Mouse (Mus musculus) heart, embryonic 11.5 days (tissue): ENCODE data around the gene Asap3. TPM values are rescaled to one million over a fixed set of nuclear protein-coding genes. Genes with fewer than 3 reads are reported as not detected.

Experiments used
- ATAC-seq: fragments of 200-750 bp; cut with Nextera tagmentation; replicated peaks from 2 replicates; pipeline ENCODE4 v1.8.0; 2017; ENCODE audit warnings: moderate library complexity; ENCODE audit not compliant: insufficient number of reproducible peaks, low FRiP score, low TSS enrichment
- H3K27ac ChIP-seq: fragments of 300-500 bp; sonication (generic); 2 replicates; pipeline ENCODE4 v1.5.1; 2014; ENCODE audit warnings: mild to moderate bottlenecking, low read depth, low read length
- H3K27me3 ChIP-seq: fragments of 300-500 bp; sonication (generic); 2 replicates; pipeline ENCODE4 v1.6.1; 2014; ENCODE audit warnings: mild to moderate bottlenecking, low read length, mixed read lengths; ENCODE audit not compliant: control insufficient read depth, insufficient read depth
- H3K36me3 ChIP-seq: fragments of 300-500 bp; sonication (generic); 2 replicates; pipeline ENCODE4 v1.6.1; 2014; ENCODE audit warnings: mild to moderate bottlenecking, low read length, moderate library complexity, mixed read lengths; ENCODE audit not compliant: control insufficient read depth, insufficient read depth
- H3K4me1 ChIP-seq: fragments of 300-500 bp; sonication (generic); 2 replicates; pipeline ENCODE4 v1.6.1; 2014; ENCODE audit warnings: low read length; ENCODE audit not compliant: control insufficient read depth, insufficient read depth
- H3K4me2 ChIP-seq: fragments of 300-500 bp; sonication (generic); 2 replicates; pipeline ENCODE4 v1.6.1; 2014; ENCODE audit warnings: mild to moderate bottlenecking, moderate library complexity
- H3K4me3 ChIP-seq: fragments of 300-500 bp; sonication (generic); 2 replicates; pipeline ENCODE4 v1.5.1; 2014; ENCODE audit warnings: low read depth, low read length
- H3K9ac ChIP-seq: fragments of 300-500 bp; sonication (generic); 2 replicates; pipeline ENCODE4 v1.6.1; 2014; ENCODE audit warnings: mild to moderate bottlenecking, low read depth, low read length, moderate library complexity
- H3K9me3 ChIP-seq: fragments of 300-500 bp; sonication (generic); replicated peaks from 2 replicates; pipeline ENCODE4 v1.6.1; 2016; ENCODE audit warnings: low read length; ENCODE audit not compliant: control insufficient read depth
- WGBS: fragments of 180-500 bp; shearing (Covaris S2); extraction: QIAGEN DNeasy Blood & Tissue Kit; methylation state at CpG from one replicate; pipeline ENCODE4 v1.1.7; 2014; ENCODE audit not compliant: insufficient replicate concordance; 5-methylcytosine and 5-hydroxymethylcytosine counted together
- polyA plus RNA-seq: library from polyadenylated mRNA; unstranded; fragments of >200 nt; fragmentation: Nextera tagmentation; extraction: Ambion mirVana; gene quantifications from 2 replicates; pipeline ENCODE4 v1.2.1, GENCODE M21; 2014

The Asap3 gene
- polyA plus RNA-seq, 1 experiment from 2014 or later, result 2.1 TPM

DNA sequence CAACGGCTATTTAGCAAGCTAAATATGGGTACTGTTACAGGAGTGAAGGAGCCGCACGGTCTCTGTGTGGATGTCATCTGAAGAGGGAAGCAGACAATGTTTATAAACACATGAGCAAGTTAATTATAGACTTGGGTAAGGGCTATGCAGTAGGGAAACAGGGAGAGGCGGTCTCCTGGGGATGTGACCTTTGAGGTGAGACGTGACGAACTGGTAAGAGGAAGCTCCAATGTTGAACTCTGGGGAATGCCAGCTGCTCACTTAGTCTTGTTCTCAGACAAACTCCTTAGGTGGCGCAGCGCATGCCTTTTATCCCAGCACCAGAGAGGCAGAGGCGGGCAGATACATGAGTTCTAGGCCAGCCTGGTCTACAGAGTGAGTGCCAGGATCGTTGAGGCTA is 55.7 kb downstream of the Asap3 start:
- no peak for ATAC-seq
- peaks cover 5% of the 10 kb centered on the region; the same call in 1 of the 2 replicates for H3K4me1 ChIP-seq
- no peak overlapping the region for H3K9ac ChIP-seq
- no peak overlapping the region for H3K4me2 ChIP-seq
- no peak overlapping the region for H3K4me3 ChIP-seq
- H3K36me3 ChIP-seq, result no peaks in the 10 kb centered on the region
- WGBS, result 60% methylated on average over 10 of the region's 10 CpGs
- no peaks in the 10 kb centered on the region for H3K27me3 ChIP-seq
- H3K9me3 ChIP-seq, result no peaks in the 10 kb centered on the region
- no peak overlapping the region for H3K27ac ChIP-seq

- ATAC-seq, result no peak
- Histone ChIP-seq H3K4me1 (peaks cover 5% of the 10 kb centered on the region; the same call in 1 of the 2 replicates), H3K27me3 (no peaks in the 10 kb centered on the region), H3K27ac (no peak overlapping the region), H3K9me3 (no peaks in the 10 kb centered on the region), H3K4me3 (no peak overlapping the region), H3K9ac (no peak overlapping the region), H3K36me3 (no peaks in the 10 kb centered on the region), H3K4me2 (no peak overlapping the region)
- whole genome bisulfite sequencing, result 91% methylated on average over 4 of the region's 4 CpGs
Observed at GRCm38 (mm10) chr4:136263555-136263954, 57.4 kb downstream of the Asap3 start.

DNA sequence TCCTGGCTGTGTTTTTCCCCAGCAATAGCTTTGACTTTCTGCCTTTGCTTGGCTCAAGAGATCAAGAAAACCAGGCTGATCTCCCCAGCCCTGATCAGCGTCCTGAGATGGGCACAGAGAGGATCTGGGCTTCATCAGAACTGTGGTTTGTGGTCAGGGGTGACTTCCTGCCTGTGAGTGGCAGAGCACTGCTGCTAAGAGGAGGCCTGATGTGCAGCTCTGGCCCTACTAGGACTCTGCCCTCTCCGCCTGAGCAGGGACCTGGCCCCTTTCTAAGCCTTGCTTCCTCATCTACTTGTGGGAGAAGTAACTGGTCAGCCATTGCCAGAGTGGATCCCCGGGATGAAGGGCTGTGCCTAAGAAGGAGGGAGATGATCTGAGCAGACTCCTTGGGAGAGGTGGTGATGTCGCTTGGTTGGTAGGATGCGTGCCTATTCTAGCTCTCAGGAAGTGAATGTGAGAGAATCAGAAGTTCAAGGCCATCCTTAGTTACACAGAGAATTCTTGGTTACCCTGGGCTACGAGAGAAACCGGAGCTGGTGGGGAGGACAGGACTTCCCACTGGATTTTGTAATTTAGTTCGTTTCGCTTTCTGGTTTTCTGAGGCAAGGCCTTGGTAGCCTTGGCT is 60.7 kb downstream of the Asap3 start:
- no peak overlapping the region for H3K4me2 ChIP-seq
- no peaks in the 10 kb centered on the region for H3K4me1 ChIP-seq
- no peak overlapping the region for H3K27ac ChIP-seq
- H3K9ac ChIP-seq, result no peak overlapping the region
- no peak overlapping the region for H3K4me3 ChIP-seq
- no peak for ATAC-seq
- WGBS, result 76% methylated on average over 9 of the region's 9 CpGs
- no peaks in the 10 kb centered on the region for H3K9me3 ChIP-seq
- no peaks in the 10 kb centered on the region for H3K36me3 ChIP-seq
- H3K27me3 ChIP-seq, result no peaks in the 10 kb centered on the region

- H3K9ac ChIP-seq, result no peak overlapping the region
- no peak overlapping the region for H3K4me3 ChIP-seq
- 86% methylated on average over 1 of the region's 1 CpGs for WGBS
- no peak overlapping the region for H3K4me2 ChIP-seq
- peaks cover 10% of the 10 kb centered on the region; the same call in 1 of the 2 replicates for H3K36me3 ChIP-seq
- H3K27ac ChIP-seq, result no peak overlapping the region
- no peak for ATAC-seq
- H3K27me3 ChIP-seq, result no peaks in the 10 kb centered on the region
- no peaks in the 10 kb centered on the region for H3K4me1 ChIP-seq
- H3K9me3 ChIP-seq, result peaks cover 11% of the 10 kb centered on the region; the same call in 1 of the 2 replicates
Observed at GRCm38 (mm10) chr4:136268912-136269311, 62.7 kb downstream of the Asap3 start.

DNA sequence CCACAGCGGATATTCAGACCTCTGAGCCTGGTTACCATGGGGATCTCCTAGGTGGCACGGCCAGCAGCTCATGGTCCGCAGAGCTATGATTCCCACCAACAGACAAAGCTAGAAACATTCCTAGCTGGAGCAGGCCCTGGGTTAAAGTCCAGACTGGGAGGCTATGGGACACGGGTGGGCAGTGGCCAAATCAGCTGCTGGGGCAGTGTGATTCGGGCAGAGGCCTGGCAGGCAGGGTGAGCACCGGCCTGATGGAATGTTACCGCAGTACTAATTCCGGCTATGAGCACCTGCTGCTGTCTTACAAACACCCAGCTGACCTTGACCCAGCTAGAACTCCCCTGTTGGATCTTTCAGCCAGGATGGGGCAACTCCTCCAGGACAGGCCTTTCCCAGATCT is 64.5 kb downstream of the Asap3 start:
- no peak for ATAC-seq
- Histone ChIP-seq H3K36me3 (peaks cover 10% of the 10 kb centered on the region; the same call in 1 of the 2 replicates), H3K4me2 (no peak overlapping the region), H3K4me3 (no peak overlapping the region), H3K27ac (no peak overlapping the region), H3K27me3 (no peaks in the 10 kb centered on the region), H3K4me1 (no peaks in the 10 kb centered on the region), H3K9ac (no peak overlapping the region), H3K9me3 (peaks cover 11% of the 10 kb centered on the region; the same call in 1 of the 2 replicates)
- WGBS, result 78% methylated on average over 8 of the region's 8 CpGs

DNA sequence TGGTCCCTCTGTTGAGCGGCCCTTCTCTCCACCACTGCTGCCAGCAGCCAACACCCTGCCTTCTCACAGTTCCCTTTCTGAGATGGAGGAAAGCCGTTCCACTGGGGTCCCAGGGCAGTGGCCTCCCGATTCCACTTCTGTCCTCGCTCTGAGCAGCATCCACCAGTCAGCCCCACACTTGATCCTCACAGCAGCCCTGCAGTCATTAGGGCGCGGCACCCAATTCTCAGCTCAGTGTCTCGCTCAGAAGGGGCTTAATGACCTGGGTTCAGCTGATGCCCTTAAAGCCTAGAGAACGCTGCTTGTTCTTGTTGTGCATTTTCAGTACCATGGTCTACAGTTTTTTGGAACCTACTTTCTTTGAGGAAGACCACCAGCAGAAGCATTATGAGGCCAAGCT is 74.9 kb downstream of the Asap3 start:
- Histone ChIP-seq H3K9me3 (no peaks in the 10 kb centered on the region), H3K9ac (no peak overlapping the region), H3K4me1 (peaks cover 27% of the 10 kb centered on the region), H3K27ac (no peak overlapping the region), H3K4me3 (no peak overlapping the region), H3K4me2 (no peak overlapping the region), H3K27me3 (no peaks in the 10 kb centered on the region), H3K36me3 (no peaks in the 10 kb centered on the region)
- no peak for ATAC-seq
- 69% methylated on average over 8 of the region's 8 CpGs for WGBS

GRCm38 (mm10) chr4:136281611-136282010 is 75.4 kb downstream of the Asap3 start:
- WGBS, result 37% methylated on average over 9 of the region's 9 CpGs
- Histone ChIP-seq H3K9ac (no peak overlapping the region), H3K36me3 (no peaks in the 10 kb centered on the region), H3K9me3 (no peaks in the 10 kb centered on the region), H3K4me3 (no peak overlapping the region), H3K4me2 (no peak overlapping the region), H3K27ac (no peak overlapping the region), H3K27me3 (no peaks in the 10 kb centered on the region), H3K4me1 (peaks cover 30% of the 10 kb centered on the region)
- ATAC-seq, result no peak

DNA sequence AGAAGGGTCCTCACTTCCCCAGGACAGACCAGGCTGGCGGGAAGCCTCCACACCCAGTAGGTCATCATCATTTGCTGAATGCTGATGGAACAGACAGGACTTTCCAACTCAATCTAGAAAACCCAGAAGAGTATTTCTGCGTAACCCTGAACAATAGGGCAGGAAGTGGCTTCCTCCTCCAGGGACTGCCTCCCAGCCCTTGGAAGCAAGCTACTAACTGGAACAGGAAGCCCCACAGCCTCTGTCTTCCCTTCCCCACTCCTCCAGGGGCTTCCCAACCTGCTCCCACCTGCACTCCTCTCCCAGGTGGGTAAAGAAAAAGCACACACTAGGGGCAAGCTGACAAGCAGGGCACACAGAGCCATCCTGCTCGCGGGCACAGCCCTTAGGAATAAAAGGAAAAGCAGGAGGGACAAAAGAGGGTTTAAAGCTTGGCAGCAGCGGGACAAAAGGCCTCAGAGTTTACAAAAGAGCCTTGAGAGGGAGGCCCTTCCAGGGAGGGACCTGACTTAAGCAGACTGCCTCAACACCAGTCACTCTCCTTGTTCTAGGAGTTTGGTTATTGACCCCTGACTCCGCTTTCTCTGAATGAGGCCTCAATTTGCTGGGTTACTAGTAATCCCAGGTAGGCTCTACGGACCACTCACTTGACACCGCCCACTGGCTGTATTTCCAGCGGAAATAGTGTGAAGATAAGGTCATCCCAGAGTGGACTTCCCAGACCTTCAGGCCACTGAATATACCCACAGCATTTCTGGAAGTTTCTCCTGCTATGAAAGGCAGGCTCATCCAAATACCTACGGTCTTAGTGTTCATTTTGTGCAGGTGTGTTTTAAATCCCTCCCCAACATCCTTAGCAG is 76.7 kb downstream of the Asap3 start:
- Histone ChIP-seq H3K27ac (peak overlapping the region; percentile 81), H3K4me1 (peaks cover 35% of the 10 kb centered on the region), H3K36me3 (peaks cover 9% of the 10 kb centered on the region), H3K9ac (peak overlapping the region; percentile 56), H3K4me3 (no peak overlapping the region), H3K4me2 (peak overlapping the region; percentile 6; the same call in 1 of the 2 replicates), H3K27me3 (no peaks in the 10 kb centered on the region), H3K9me3 (no peaks in the 10 kb centered on the region)
- WGBS, result 50% methylated on average over 10 of the region's 10 CpGs
- no peak for ATAC-seq
